Mouse (Mus musculus): ENCODE results near the gene Pld6. TPM values are rescaled to one million over a fixed set of nuclear protein-coding genes. Genes with fewer than 3 reads are reported as not detected.
"Not testable (repeated sequence)": the region's sequence is repeated elsewhere in the genome, so short reads cannot be mapped to it uniquely, and the experiment has no call there.

Gene Pld6
- polyA plus RNA-seq, 1 experiment from 2014 or later, result 3.8 TPM

- peaks cover 94% of the 10 kb centered on the region for H3K36me3 ChIP-seq (replicated peaks)
Observed at GRCm38 (mm10) chr11:59735938-59736337, 51.5 kb downstream of the Pld6 start.

GRCm38 (mm10) chr11:59734335-59734734 is 53.1 kb downstream of the Pld6 start:
- peaks cover 5% of the 10 kb centered on the region for H3K4me1 ChIP-seq
- no peak for DNase-seq (ENCODE audit: extremely low spot score, low spot score)
- WGBS, result 84% methylated on average over 1 of the region's 1 CpGs
- peaks cover 94% of the 10 kb centered on the region for H3K36me3 ChIP-seq (replicated peaks)
- no peak overlapping the region for H3K4me3 ChIP-seq
- no peaks in the 10 kb centered on the region for H3K27me3 ChIP-seq (ENCODE audit: poor library complexity, severe bottlenecking)
- no peaks in the 10 kb centered on the region for H3K9me3 ChIP-seq
- no peak overlapping the region for H3K27ac ChIP-seq

More at GRCm38 (mm10) chr11:59735938-59736337, 51.5 kb downstream of the Pld6 start:
- not testable (repeated sequence) for H3K9me3 ChIP-seq; H3K27me3 ChIP-seq (ENCODE audit: poor library complexity, severe bottlenecking); DNase-seq (ENCODE audit: extremely low spot score, low spot score); H3K4me3 ChIP-seq; H3K4me1 ChIP-seq; H3K27ac ChIP-seq
- 82% methylated on average over 4 of the region's 4 CpGs for WGBS

Other genes starting within 250 kb of the Pld6 start
- gene Nlrp3, start 246.1 kb downstream of the Pld6 start, polyA plus RNA-seq (2016; fragmentation: Nextera tagmentation; extraction: Ambion mirVana), result 0.04 TPM in 1 of 2 replicates, not detected in the other
- not detected in 2 replicates for gene Olfr222, start 211.4 kb downstream of the Pld6 start, polyA plus RNA-seq (2016; fragmentation: Nextera tagmentation; extraction: Ambion mirVana)
- not detected in 2 replicates for gene Olfr223, start 194.4 kb downstream of the Pld6 start, polyA plus RNA-seq (2016; fragmentation: Nextera tagmentation; extraction: Ambion mirVana)
- gene Mprip, start 126.3 kb downstream of the Pld6 start, polyA plus RNA-seq (2016; fragmentation: Nextera tagmentation; extraction: Ambion mirVana), result 24.8 and 28.3 TPM in 2 replicates
- gene Flcn, start 22.4 kb upstream of the Pld6 start, polyA plus RNA-seq (2016; fragmentation: Nextera tagmentation; extraction: Ambion mirVana), result 30.9 and 35.4 TPM in 2 replicates
- 33.6 and 38.8 TPM in 2 replicates for gene Nt5m, start 51.8 kb upstream of the Pld6 start, polyA plus RNA-seq (2016; fragmentation: Nextera tagmentation; extraction: Ambion mirVana)
- gene Cops3, start 52.2 kb upstream of the Pld6 start, polyA plus RNA-seq (2016; fragmentation: Nextera tagmentation; extraction: Ambion mirVana), result 256 and 258 TPM in 2 replicates
- 55.8 and 59.6 TPM in 2 replicates for gene Med9, start 160.6 kb upstream of the Pld6 start, polyA plus RNA-seq (2016; fragmentation: Nextera tagmentation; extraction: Ambion mirVana)
- 2.0 and 2.2 TPM in 2 replicates for gene Rasd1, start 177.3 kb upstream of the Pld6 start, polyA plus RNA-seq (2016; fragmentation: Nextera tagmentation; extraction: Ambion mirVana)